Comparison of ENCODE assay signal across 17 mouse cellular contexts in genomic region chr15:72360049-72360448, GRCm38 (mm10).
DNase-seq lines count a peak whose midpoint lies in the region; ATAC-seq lines count a peak whose summit lies in the region.
"Had no signal": no experiment of that assay in that cellular context is flagged by ENCODE, and none has a peak within 500 bp of the region (broad histone marks: within the 10 kb centered on the region; RNA-seq: fewer than 3 reads in every experiment).

No protein-coding gene starts in this region.

- WGBS in midbrain, embryonic 15.5 days = 98% methylated on average over 3 of the region's 3 CpGs
- WGBS in midbrain, embryonic 10.5 days = 68% methylated on average over 3 of the region's 3 CpGs

- intact Hi-C loops in left cerebral cortex, postnatal 4 days (cut with DNase I) = no loop called here
- intact Hi-C loops in heart, postnatal 36 days (cut with DNase I) = no loop called here

- no peak overlapping the region for H3K4me3 ChIP-seq in midbrain, embryonic 15.5 days
- H3K4me3 ChIP-seq in midbrain, embryonic 10.5 days = no peak overlapping the region
- H3K4me3 ChIP-seq: embryonic facial prominence, embryonic 15.5 days; forebrain, embryonic 13.5 days; heart, embryonic 13.5 days; hindbrain, embryonic 12.5 days; limb, embryonic 15.5 days; stomach, embryonic 15.5 days had no signal

- no peak for DNase-seq in midbrain, embryonic 10.5 days (ENCODE audit: low spot score)
- peak; percentile 72 to 78 for DNase-seq in cerebellum, adult 18-20 months
- peak; percentile 78 to 84 for DNase-seq in cerebellum, postnatal 14 days
- peak; percentile 53 for DNase-seq in left cerebral cortex, postnatal 4 days
- no peak for DNase-seq in thymus, postnatal 14 days
- DNase-seq in thymus, postnatal 25 days = no peak
- DNase-seq in heart, postnatal 36 days = no peak
- DNase-seq: kidney, adult 9 months; lung, embryonic 14.5 days had no signal

- H3K27me3 ChIP-seq in midbrain, embryonic 15.5 days (replicated peaks) = no peaks in the 10 kb centered on the region
- no peaks in the 10 kb centered on the region for H3K27me3 ChIP-seq in midbrain, embryonic 10.5 days (ENCODE audit: low read depth, poor library complexity, severe bottlenecking)
- H3K27me3 ChIP-seq: embryonic facial prominence, embryonic 15.5 days; forebrain, embryonic 13.5 days; heart, embryonic 13.5 days; hindbrain, embryonic 12.5 days; limb, embryonic 15.5 days; stomach, embryonic 15.5 days had no signal

- H3K36me3 ChIP-seq in midbrain, embryonic 15.5 days (replicated peaks) = no peaks in the 10 kb centered on the region
- H3K36me3 ChIP-seq in midbrain, embryonic 10.5 days = no peaks in the 10 kb centered on the region
- H3K36me3 ChIP-seq: embryonic facial prominence, embryonic 15.5 days; heart, embryonic 13.5 days; hindbrain, embryonic 12.5 days; limb, embryonic 15.5 days; stomach, embryonic 15.5 days had no signal

- no peak overlapping the region for H3K27ac ChIP-seq in midbrain, embryonic 15.5 days
- H3K27ac ChIP-seq in midbrain, embryonic 10.5 days (replicated peaks) = no peak overlapping the region
- H3K27ac ChIP-seq: embryonic facial prominence, embryonic 15.5 days; forebrain, embryonic 13.5 days; heart, embryonic 13.5 days; hindbrain, embryonic 12.5 days; limb, embryonic 15.5 days; stomach, embryonic 15.5 days had no signal

- 0 out of 2 replicates have a peak, but pooled peaks have one; percentile 54 for ATAC-seq in midbrain, embryonic 15.5 days (replicated peaks)

- H3K9me3 ChIP-seq in midbrain, embryonic 15.5 days = no peaks in the 10 kb centered on the region
- no peaks in the 10 kb centered on the region for H3K9me3 ChIP-seq in midbrain, embryonic 10.5 days (replicated peaks)
- H3K9me3 ChIP-seq: embryonic facial prominence, embryonic 15.5 days; forebrain, embryonic 13.5 days; heart, embryonic 13.5 days; hindbrain, embryonic 12.5 days; limb, embryonic 15.5 days; megakaryocyte, embryonic 14.5 days; stomach, embryonic 15.5 days had no signal

- H3K9ac ChIP-seq in midbrain, embryonic 15.5 days = no peak overlapping the region
- H3K9ac ChIP-seq: embryonic facial prominence, embryonic 15.5 days; forebrain, embryonic 13.5 days; heart, embryonic 13.5 days; hindbrain, embryonic 12.5 days; limb, embryonic 15.5 days; lung, embryonic 14.5 days; stomach, embryonic 15.5 days had no signal

- H3K4me1 ChIP-seq in midbrain, embryonic 15.5 days = no peaks in the 10 kb centered on the region
- H3K4me1 ChIP-seq in midbrain, embryonic 10.5 days = peaks cover 13% of the 10 kb centered on the region
- H3K4me1 ChIP-seq: embryonic facial prominence, embryonic 15.5 days; forebrain, embryonic 13.5 days; heart, embryonic 13.5 days; hindbrain, embryonic 12.5 days; limb, embryonic 15.5 days; stomach, embryonic 15.5 days had no signal

- H3K4me2 ChIP-seq in midbrain, embryonic 15.5 days = no peak overlapping the region
- H3K4me2 ChIP-seq: embryonic facial prominence, embryonic 15.5 days; forebrain, embryonic 13.5 days; heart, embryonic 13.5 days; hindbrain, embryonic 12.5 days; limb, embryonic 15.5 days; lung, embryonic 14.5 days; stomach, embryonic 15.5 days had no signal

Comparison
In these comparisons a context has a peak if more than half of its experiments do, and no peak if none do; other contexts are left out.
1. DNase-seq: peak in cerebellum, adult 18-20 months (2 of 2), cerebellum, postnatal 14 days (2 of 2) and left cerebral cortex, postnatal 4 days (single experiment); none in midbrain, embryonic 10.5 days (single experiment), thymus, postnatal 14 days (single experiment), thymus, postnatal 25 days (single experiment) and heart, postnatal 36 days (0 of 2).